Mouse (Mus musculus) ovary, postnatal 10 days (tissue): ENCODE results near the gene Cntrob.

Source experiments
- DNase-seq: peaks from one replicate; pipeline ENCODE4 v3.0.0; 2022; ENCODE audit warnings: low spot score

Gene Cntrob

GRCm38 (mm10) chr11:69298231-69298630, 25.3 kb downstream of the Cntrob start:
- DNase-seq: no peak

GRCm38 (mm10) chr11:69297799-69298198, 25.8 kb downstream of the Cntrob start:
- no peak for DNase-seq

- no peak for DNase-seq
These were observed 28.3 kb downstream of the Cntrob start for GRCm38 (mm10) chr11:69295286-69295685.

- no peak for DNase-seq
These were observed 32.5 kb downstream of the Cntrob start for GRCm38 (mm10) chr11:69291111-69291510.

GRCm38 (mm10) chr11:69277267-69277666, 46.3 kb downstream of the Cntrob start:
- no peak for DNase-seq

GRCm38 (mm10) chr11:69276081-69276480, 47.5 kb downstream of the Cntrob start:
- DNase-seq: no peak

GRCm38 (mm10) chr11:69275650-69276049, 47.9 kb downstream of the Cntrob start:
- no peak for DNase-seq

- DNase-seq: peak; percentile 60
These were observed 51.3 kb downstream of the Cntrob start for GRCm38 (mm10) chr11:69272122-69272740.

GRCm38 (mm10) chr11:69269575-69269974, 54.0 kb downstream of the Cntrob start:
- peak; percentile 38 for DNase-seq

- no peak for DNase-seq
These were observed 55.5 kb downstream of the Cntrob start for GRCm38 (mm10) chr11:69268100-69268499.

GRCm38 (mm10) chr11:69267341-69267740, 56.2 kb downstream of the Cntrob start:
- DNase-seq: no peak

GRCm38 (mm10) chr11:69266253-69266652, 57.3 kb downstream of the Cntrob start:
- DNase-seq: no peak

GRCm38 (mm10) chr11:69265410-69265809, 58.2 kb downstream of the Cntrob start:
- no peak for DNase-seq

GRCm38 (mm10) chr11:69264276-69264675, 59.3 kb downstream of the Cntrob start:
- no peak for DNase-seq

GRCm38 (mm10) chr11:69260111-69260510, 63.5 kb downstream of the Cntrob start:
- DNase-seq: no peak

GRCm38 (mm10) chr11:69258287-69258686, 65.3 kb downstream of the Cntrob start:
- DNase-seq: no peak

- DNase-seq: no peak
These were observed 65.8 kb downstream of the Cntrob start for GRCm38 (mm10) chr11:69257807-69258206.

GRCm38 (mm10) chr11:69257072-69257471, 66.5 kb downstream of the Cntrob start:
- no peak for DNase-seq

GRCm38 (mm10) chr11:69254808-69255207, 68.8 kb downstream of the Cntrob start:
- no peak for DNase-seq

GRCm38 (mm10) chr11:69253131-69253530, 70.4 kb downstream of the Cntrob start:
- no peak for DNase-seq

- DNase-seq: no peak
These were observed 71.6 kb downstream of the Cntrob start for GRCm38 (mm10) chr11:69251953-69252352.

- DNase-seq: no peak
These were observed 72.3 kb downstream of the Cntrob start for GRCm38 (mm10) chr11:69251135-69251842.

GRCm38 (mm10) chr11:69250106-69250505, 73.5 kb downstream of the Cntrob start:
- no peak for DNase-seq
